Mouse (Mus musculus) CH12.LX (cell line): Measurements from ENCODE around the gene Fam124b. TPM values are rescaled to one million over a fixed set of nuclear protein-coding genes. Genes with fewer than 3 reads are reported as not detected.

ENCODE experiments used
- DNase-seq: peaks from one replicate; pipeline ENCODE4 v3.0.0-alpha.2; 2013; ENCODE audit errors: extremely low read depth
- H3K27ac ChIP-seq: 2 replicates; pipeline ENCODE4 v1.5.1; 2012; ENCODE audit warnings: low read depth, mild to moderate bottlenecking, control low read depth, moderate library complexity; ENCODE audit not compliant: insufficient read depth
- H3K27me3 ChIP-seq: replicated peaks from 2 replicates; pipeline ENCODE3; 2012; ENCODE audit warnings: inconsistent platforms
- H3K36me3 ChIP-seq, 2 experiments: replicated peaks in 1 of 2; 2 replicates each; pipeline versions ENCODE3 to v1.6.1; 2012; ENCODE audit warnings: inconsistent platforms in 1 of 2, low read length in 1 of 2, mild to moderate bottlenecking in 1 of 2, mixed read lengths in 1 of 2, moderate library complexity in 1 of 2; ENCODE audit not compliant: control insufficient read depth in 1 of 2, insufficient read depth in 1 of 2
- H3K4me1 ChIP-seq, 2 experiments: 2 replicates each; pipeline ENCODE4 v1.6.1; 2012; ENCODE audit warnings: inconsistent platforms in 1 of 2, moderate library complexity in 1 of 2; ENCODE audit not compliant: insufficient read depth in 2 of 2, control insufficient read depth in 1 of 2
- H3K4me2 ChIP-seq: 2 replicates; pipeline ENCODE4 v1.6.1; 2012; ENCODE audit warnings: low read depth, mild to moderate bottlenecking, control low read depth; ENCODE audit not compliant: poor library complexity, insufficient read depth, severe bottlenecking
- H3K4me3 ChIP-seq, 3 experiments: fragments of 150-350 bp in 1 of 3; sonication (generic) in 1 of 3; replicated peaks in 1 of 3; 2 replicates each; pipeline versions ENCODE3 to v1.5.1; 2011 to 2012; ENCODE audit warnings: low read depth in 2 of 3, low read length in 2 of 3, mild to moderate bottlenecking in 2 of 3, moderate library complexity in 2 of 3, control low read depth in 1 of 3, improper control_type of control experiment in 1 of 3, inconsistent platforms in 1 of 3, mixed read lengths in 1 of 3; ENCODE audit not compliant: poor library complexity in 1 of 3
- H3K79me2 ChIP-seq: replicated peaks from 2 replicates; pipeline ENCODE4 v1.6.1; 2012; ENCODE audit warnings: mild to moderate bottlenecking, moderate library complexity; ENCODE audit not compliant: control insufficient read depth, poor library complexity, insufficient read depth, severe bottlenecking; ENCODE audit errors: extremely low read depth
- H3K9ac ChIP-seq: 2 replicates; pipeline ENCODE4 v1.6.1; 2012; ENCODE audit warnings: low read depth, mild to moderate bottlenecking, control low read depth, moderate library complexity; ENCODE audit not compliant: insufficient read depth
- H3K9me3 ChIP-seq: replicated peaks from 2 replicates; pipeline ENCODE3; 2012; ENCODE audit warnings: low read length, inconsistent platforms, mixed read lengths
- CHD2 ChIP-seq: IDR thresholded peaks from 2 replicates; pipeline ENCODE4 v1.6.1; 2011; ENCODE audit warnings: low read length, improper control_type of control experiment
- E2F4 ChIP-seq: IDR thresholded peaks from 2 replicates; pipeline ENCODE4 v1.6.1; 2011; ENCODE audit warnings: low read depth, low read length, improper control_type of control experiment; ENCODE audit not compliant: insufficient replicate concordance
- ELF1 ChIP-seq: IDR thresholded peaks from 2 replicates; pipeline ENCODE4 v1.6.1; 2014; ENCODE audit warnings: low read depth, mild to moderate bottlenecking, inconsistent platforms, low read length, improper control_type of control experiment
- EP300 ChIP-seq: IDR thresholded peaks from 2 replicates; pipeline ENCODE4 v1.6.1; 2011; ENCODE audit warnings: low read length, improper control_type of control experiment
- GABPA ChIP-seq: IDR thresholded peaks from 2 replicates; pipeline ENCODE4 v1.6.1; 2012; ENCODE audit warnings: low read depth, low read length, improper control_type of control experiment, inconsistent platforms; ENCODE audit not compliant: insufficient replicate concordance
- JUND ChIP-seq: conservative IDR thresholded peaks from 2 replicates; pipeline ENCODE4 v1.6.1; 2011; ENCODE audit warnings: low read depth, low read length, improper control_type of control experiment
- MEF2A ChIP-seq: IDR thresholded peaks from 2 replicates; pipeline ENCODE4 v1.6.1; 2014; ENCODE audit warnings: low read depth, mild to moderate bottlenecking, inconsistent platforms, low read length, improper control_type of control experiment, borderline replicate concordance
- MXI1 ChIP-seq: IDR thresholded peaks from 2 replicates; pipeline ENCODE4 v1.6.1; 2011; ENCODE audit warnings: mild to moderate bottlenecking, low read depth, low read length, improper control_type of control experiment
- POLR2AphosphoS2 ChIP-seq: IDR thresholded peaks from 2 replicates; pipeline ENCODE4 v1.6.1; 2011; ENCODE audit warnings: low read depth, low read length, improper control_type of control experiment
- RAD21 ChIP-seq: IDR thresholded peaks from 2 replicates; pipeline ENCODE4 v1.6.1; 2011; ENCODE audit warnings: low read depth, mild to moderate bottlenecking, low read length, improper control_type of control experiment, moderate library complexity
- RCOR1 ChIP-seq: conservative IDR thresholded peaks from 2 replicates; pipeline ENCODE4 v1.6.1; 2012; ENCODE audit warnings: low read depth, mild to moderate bottlenecking, inconsistent platforms, low read length, improper control_type of control experiment
- SMC3 ChIP-seq: IDR thresholded peaks from 2 replicates; pipeline ENCODE4 v1.6.1; 2011; ENCODE audit warnings: low read depth, low read length, improper control_type of control experiment
- TBP ChIP-seq: conservative IDR thresholded peaks from 2 replicates; pipeline ENCODE4 v1.6.1; 2011; ENCODE audit warnings: low read depth, low read length, improper control_type of control experiment
- TCF12 ChIP-seq: IDR thresholded peaks from 2 replicates; pipeline ENCODE4 v1.6.1; 2014; ENCODE audit warnings: low read depth, mild to moderate bottlenecking, inconsistent platforms, low read length, improper control_type of control experiment
- ZC3H11A ChIP-seq: IDR thresholded peaks from 2 replicates; pipeline ENCODE4 v1.6.1; 2012; ENCODE audit warnings: low read depth, mild to moderate bottlenecking, inconsistent platforms, low read length, improper control_type of control experiment
- dilution Hi-C: fragments of 300-500 bp; cut with MboI; formaldehyde crosslinking; loops from 2 replicates; pipeline ENCODE4 v1.14.3; 2020; ENCODE audit warnings: low sequenced_read_pairs; ENCODE audit not compliant: extremely low pct_unique_long_range_greater_than_20kb, extremely low pct_ligation_motif_present
- in situ Hi-C: fragments of 300-500 bp; cut with MboI; formaldehyde crosslinking; loops from 3 replicates; pipeline ENCODE4 v1.14.3; 2019; ENCODE audit warnings: low sequenced_read_pairs, low pct_ligation_motif_present, low pct_unique_long_range_greater_than_20kb, mixed read lengths
- polyA plus RNA-seq: library from polyadenylated mRNA; unstranded; fragments of >175 nt; gene quantifications from 2 replicates; pipeline ENCODE4 v1.2.1, GENCODE M21; 2012; ENCODE audit warnings: low read depth; ENCODE audit not compliant: insufficient read length
- total RNA-seq, 2 experiments: library from RNA; depleted of rRNA; stranded (reverse); fragments of 300-350 nt in 1 of 2; fragments of >200 nt in 1 of 2; gene quantifications; 2 replicates each; pipeline ENCODE4 v1.2.3; 2012 to 2014

Fam124b gene
- total and polyA plus RNA-seq, 3 experiments: 1.7 to 4.9 (median 3.4) TPM

- in situ Hi-C loops: no loop called here
- no peak for DNase-seq
- dilution Hi-C loops: no loop called here
- no peak overlapping the region for H3K27ac ChIP-seq
- no peak overlapping the region for H3K4me3 ChIP-seq
- no peak overlapping the region for H3K9ac ChIP-seq
- no peaks in the 10 kb centered on the region for H3K79me2 ChIP-seq
- peaks cover 0 to 7% of the 10 kb centered on the region in 2 experiments; a peak in 1 of 4 replicates for H3K4me1 ChIP-seq
- TF ChIP-seq ELF1 (no peak), ZC3H11A (no peak), TCF12 (no peak), MXI1 (no peak), JUND (no peak), RAD21 (no peak), MEF2A (no peak), TBP (no peak), CHD2 (no peak), SMC3 (no peak), RCOR1 (no peak)
- H3K9me3 ChIP-seq: no peaks in the 10 kb centered on the region
- H3K27me3 ChIP-seq: no peaks in the 10 kb centered on the region
- no peak overlapping the region for H3K4me2 ChIP-seq
- H3K36me3 ChIP-seq: no peaks in the 10 kb centered on the region
Observed at GRCm38 (mm10) chr1:80236951-80237702, 18.9 kb upstream of the Fam124b start.

DNA sequence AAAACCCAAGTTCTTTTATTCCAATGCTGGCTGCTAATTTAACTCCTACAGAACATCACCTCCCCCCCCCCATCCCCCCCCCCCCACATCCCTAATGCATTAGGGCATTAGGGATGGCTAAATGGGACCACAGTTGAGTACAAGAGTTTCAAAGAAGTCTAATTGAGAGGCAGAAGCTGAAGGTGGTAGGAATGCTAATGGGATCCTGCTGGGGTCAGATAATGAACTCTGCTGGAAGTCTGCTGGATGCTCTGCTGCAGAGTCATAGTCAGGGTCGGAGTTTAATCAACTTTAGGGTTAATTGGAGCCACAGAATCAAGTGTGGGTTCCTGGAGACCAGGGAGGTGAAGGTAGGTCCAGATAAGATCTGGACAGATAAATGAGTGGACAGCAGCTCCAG is 17.9 kb upstream of the Fam124b start:
- in situ Hi-C loops (no loop called here), dilution Hi-C loops (no loop called here)
- no peak overlapping the region for H3K9ac ChIP-seq
- H3K4me2 ChIP-seq: no peak overlapping the region
- H3K79me2 ChIP-seq: no peaks in the 10 kb centered on the region
- no peaks in the 10 kb centered on the region for H3K36me3 ChIP-seq
- peaks cover 0 to 4% of the 10 kb centered on the region in 2 experiments; a peak in 1 of 4 replicates for H3K4me1 ChIP-seq
- TF ChIP-seq EP300 (no peak), POLR2AphosphoS2 (no peak), E2F4 (no peak), GABPA (no peak)
- DNase-seq: no peak
- no peaks in the 10 kb centered on the region for H3K9me3 ChIP-seq
- H3K27me3 ChIP-seq: no peaks in the 10 kb centered on the region
- H3K4me3 ChIP-seq: no peak overlapping the region
- no peak overlapping the region for H3K27ac ChIP-seq
